Mouse (Mus musculus): Measurements from ENCODE around the gene Creb5.
"Not testable (repeated sequence)": the region's sequence is repeated elsewhere in the genome, so short reads cannot be mapped to it uniquely, and the experiment has no call there.

The Creb5 gene

DNA sequence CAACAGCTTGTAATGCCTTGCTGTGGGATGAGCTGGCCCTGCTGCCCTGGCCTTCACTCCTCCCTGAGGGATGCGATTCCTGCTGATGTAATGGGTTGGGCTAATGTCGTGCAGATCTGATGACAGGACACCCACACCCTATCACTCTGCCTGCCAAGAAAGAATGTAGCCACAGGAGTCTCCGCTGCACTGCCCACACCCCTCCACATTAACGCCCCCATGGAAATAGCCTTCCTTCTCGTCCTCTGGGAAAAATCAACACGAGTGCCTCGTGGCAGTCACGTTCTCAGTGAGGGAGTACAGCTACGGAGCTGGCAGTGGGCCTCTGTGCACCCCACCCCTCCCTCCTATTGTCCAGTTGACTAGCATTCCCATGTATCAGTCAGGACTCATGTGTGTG, 50.3 kb downstream of the Creb5 start:
- no peak for DNase-seq

DNA sequence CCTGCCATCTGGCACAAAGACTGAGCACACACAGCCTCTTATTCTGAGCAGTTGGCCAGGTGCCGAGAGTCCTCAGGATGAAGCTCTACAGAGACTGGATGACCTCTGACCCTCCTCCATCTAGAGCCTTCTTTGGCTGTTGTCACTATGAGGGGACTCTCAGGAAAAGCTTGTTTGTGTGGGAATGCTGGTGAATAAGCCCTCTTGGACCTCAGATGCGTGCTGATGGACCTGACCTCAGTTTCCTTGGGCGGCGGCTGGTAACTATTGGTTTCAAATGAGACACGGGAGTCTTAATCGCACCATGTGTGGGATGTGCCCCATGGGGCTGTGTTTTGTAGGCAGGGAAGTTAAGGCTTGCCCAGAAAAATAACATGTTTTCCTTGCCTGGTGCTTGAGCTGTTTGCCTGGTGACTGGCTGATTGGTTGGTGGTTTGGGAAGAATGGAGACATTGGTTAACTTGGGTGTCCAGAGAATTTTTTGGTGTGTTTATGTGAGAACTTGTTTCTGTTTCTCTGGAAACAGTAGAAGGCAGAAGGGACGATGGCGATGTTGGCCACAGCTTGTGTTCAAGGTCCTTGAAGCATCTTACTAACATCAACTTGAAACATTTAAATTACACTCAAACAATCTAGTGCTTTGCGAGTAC, 65.4 kb downstream of the Creb5 start:
- DNase-seq, result no peak

DNA sequence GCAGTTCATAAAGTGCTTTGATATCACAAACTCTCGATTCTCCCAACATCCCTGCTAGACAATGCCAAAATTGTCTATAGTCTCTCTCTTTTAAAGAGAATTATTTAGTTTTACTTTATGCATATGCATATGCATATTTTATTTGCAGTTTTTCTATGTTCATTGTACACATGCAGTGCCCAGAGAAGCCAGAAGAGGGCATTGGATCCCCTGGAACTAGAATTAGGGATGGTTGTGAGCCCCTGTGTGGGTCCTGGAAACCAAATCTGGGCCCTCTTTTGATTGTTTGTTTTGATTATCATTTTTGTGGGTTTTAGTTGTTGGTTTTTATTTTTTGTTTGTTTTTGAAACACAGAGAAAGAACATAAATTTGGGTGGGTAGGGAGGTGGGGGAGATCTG, 69.3 kb downstream of the Creb5 start:
- no peak for DNase-seq

DNA sequence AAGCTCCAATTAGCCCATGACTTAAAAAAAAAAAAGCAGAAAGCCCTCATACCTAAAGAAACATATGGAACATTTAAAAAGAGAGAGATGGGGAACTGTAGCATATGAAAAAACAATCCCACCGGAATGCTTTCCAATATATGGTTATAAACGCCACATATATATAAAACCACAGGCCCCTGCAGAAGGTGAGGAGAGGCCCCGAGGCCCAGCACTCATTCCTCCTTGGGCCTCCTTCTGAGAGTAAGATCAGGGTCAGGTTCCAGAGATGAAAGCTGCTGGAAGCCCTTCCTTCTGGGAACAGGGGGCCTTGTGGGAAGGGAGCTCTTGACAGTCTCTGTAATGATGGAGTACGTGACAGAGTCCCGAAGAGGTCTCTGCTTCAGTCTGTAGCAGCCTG, 76.5 kb downstream of the Creb5 start:
- DNase-seq, result no peak

DNA sequence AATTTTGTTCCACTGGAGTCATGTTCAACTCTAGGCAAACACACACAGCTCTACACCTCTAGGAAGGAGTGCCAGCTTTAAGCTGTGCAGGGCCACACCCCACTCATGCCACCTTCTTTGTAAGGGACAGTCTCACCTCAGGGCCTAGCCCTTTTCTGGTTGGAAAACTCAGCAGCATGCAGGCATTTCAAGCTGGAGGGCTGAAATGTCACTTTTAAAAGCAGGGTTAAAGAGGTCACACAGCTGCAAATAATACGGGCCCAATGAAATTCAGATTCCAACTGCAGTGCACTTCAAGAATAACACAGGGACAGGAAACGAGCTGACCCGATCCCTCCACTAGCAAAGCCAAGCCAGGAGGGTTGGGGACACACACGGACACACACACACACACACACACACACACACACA, 76.9 kb downstream of the Creb5 start:
- no peak for DNase-seq

DNA sequence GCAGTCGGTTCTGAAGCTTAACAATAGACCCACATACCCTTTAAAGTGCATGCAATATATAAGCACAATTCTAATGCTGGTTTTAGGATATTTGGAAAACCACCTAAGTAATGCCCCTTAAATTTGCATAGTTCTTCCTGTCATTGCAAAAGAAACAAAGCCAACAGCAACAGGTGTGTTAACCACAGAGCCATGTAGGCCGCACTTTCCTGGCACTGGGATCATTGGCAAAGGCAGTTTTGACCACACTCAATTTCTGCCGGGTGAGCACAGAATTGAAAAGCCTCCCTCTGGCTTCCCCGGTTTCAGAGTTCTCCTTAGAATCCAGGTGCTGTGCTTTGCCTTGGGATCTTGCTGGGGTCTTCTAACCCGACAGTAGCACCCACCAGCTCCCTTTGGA, 82.1 kb downstream of the Creb5 start:
- DNase-seq, result no peak

DNA sequence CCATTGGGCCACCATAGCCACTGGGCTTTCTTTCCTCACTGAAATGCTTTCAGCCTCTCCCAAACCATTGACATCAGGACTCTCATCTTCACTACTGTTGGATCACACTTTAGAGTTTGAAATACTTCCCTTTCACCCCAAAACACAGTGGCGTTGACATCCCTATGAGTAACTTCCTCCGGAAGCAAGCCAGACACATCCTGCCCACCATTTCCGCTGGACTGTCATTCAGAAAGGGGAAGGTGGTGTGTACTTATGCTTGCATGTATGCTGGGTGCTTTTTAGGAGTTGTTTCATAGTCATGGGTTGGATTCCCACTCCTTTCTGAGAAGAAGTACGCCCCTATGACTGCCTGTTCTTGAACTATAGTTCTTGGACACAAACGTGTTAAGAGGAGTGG, 82.9 kb downstream of the Creb5 start:
- DNase-seq, result no peak

DNA sequence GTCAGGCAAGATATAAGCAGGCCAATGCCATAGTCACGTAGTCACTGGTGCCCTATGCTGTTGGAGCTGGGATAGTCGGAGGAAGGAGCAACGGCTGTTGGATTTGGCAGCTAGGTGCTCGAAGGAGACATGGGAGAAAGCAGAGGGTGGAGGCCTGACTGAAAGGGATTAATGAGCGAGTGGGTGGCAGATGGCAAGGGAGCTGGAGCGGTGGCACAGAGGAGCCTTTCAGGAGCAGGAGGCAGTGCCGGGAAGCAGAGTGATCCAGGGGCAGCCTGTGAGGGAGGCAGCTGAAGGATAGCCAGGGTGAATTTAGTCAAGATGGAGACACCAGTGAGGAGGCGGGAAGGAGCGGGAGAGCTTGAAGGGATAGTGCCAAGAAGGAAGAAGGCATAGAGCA, 84.9 kb downstream of the Creb5 start:
- DNase-seq, result no peak

DNA sequence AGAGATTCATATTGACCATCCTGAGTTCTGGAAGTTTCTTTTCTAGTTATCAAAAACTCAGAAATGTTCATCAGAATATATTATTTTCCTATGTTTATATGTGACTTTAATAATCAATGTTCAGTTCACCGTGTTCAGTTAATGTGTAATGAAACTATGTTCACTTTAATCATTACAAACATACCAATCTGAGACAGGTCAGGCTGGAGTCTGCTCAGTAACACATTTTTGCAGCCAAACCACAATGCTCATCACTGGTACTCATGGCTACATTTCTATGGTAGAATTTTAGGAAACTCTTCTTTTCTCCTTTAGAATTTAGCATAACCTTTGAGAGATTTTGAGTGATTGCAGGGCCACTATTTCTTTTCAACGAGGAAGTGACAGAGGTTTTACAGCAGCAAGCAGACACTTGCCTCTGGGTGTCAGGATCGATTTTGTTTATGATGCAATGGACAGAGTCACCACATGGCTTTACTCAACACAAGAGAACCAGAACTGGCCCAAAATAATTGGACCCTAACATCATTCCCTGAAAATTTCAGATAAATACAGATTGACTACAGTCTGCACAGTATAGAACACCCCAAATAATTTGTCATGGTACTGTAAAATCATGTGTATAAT, 87.4 kb downstream of the Creb5 start:
- DNase-seq, result no peak

DNA sequence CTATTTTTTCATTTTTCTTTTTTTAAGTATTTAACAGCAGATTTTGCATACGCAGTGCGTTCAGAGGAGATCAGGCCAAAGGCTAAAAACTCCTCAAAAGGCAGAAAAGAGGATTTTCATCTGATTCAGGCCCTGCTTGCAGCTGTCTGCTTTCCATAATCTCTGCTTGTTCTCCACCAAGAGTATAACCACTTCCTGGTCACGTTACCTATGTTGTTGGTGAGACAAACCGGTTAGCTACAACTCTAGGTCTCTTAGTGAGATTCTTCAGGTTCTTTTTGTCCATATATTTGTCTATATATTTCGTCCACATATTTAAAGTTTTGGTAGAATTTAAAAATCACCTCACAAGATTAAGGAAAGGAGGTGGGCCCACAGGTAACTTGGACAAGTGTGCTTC, 102.2 kb downstream of the Creb5 start:
- no peak for DNase-seq

DNA sequence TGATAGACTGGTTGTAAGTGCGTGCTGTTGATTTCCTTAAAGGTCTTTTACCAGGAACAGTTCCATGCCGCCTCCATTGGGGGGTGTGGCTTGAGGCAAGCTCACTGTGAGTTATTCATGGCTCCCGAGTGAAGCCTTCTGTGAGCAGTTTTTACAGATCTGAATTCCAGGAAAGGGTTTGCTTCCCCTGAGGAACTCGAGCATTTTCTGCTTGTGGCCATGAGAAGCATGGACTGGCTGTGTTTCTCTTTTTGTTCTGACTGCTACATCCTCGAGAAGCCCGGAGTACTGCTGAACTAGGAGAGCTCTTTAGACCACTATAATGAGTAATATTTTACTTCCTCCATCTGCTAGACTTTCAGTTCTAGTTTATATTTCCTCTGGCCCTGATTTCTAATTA, 103.3 kb downstream of the Creb5 start:
- DNase-seq, result peak; percentile 11

DNA sequence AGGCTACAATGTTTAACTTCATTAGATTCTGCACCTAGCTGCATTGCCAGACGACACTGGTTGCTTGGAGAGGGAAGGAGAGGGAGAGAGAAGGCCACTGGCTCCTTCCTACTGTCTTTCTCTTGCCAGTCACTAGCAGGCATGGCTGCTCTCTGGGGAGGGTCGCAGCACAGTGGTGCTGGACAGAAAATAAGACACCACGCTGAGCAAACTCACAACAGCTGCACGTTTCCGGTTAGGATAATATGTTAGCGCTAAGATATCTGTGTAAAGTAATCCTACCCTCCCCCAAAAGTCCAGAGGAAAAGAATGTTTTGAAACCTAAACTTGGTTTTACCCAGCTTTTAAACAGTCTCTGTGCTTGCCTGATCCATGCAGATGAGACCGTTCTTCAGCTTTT, 107.0 kb downstream of the Creb5 start:
- no peak for DNase-seq

DNA sequence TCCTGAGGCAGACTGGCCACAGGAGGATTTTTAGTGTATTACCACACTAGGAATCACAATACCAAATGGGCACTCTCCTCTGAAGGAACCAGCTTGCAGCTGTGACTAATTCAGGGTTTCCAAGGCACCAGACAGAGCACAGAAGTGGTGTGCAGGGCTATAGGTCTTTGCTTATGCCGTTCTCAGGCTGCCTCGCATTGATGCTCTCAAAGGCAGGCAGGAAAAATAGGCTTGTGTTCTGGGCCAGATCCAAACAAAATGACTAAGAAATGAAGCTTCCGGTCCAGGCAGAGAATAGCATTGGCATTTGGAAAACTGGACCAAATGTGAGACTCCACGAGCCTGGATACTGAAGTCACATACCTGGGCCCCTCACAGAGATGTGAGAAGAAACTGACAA, 108.1 kb downstream of the Creb5 start:
- DNase-seq, result no peak

DNA sequence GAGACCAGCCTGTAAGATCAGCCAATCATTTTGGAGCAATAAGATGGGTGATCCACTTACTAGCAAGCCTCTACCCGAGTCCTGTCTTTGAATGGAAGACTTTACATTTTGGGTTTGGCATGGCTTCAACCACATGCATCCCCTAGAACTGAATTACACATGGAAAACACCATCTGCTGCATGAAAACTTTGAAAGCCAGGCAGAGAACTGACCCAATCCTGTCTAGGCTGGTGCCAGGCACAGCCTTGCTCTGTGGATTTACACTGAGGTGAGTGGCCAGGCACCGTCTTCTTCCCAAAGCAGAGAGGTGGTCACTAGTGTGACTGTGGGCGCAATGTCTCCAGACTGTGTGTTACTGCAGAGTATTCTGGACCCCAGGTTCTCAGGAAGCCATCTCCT, 109.4 kb downstream of the Creb5 start:
- DNase-seq, result no peak

DNA sequence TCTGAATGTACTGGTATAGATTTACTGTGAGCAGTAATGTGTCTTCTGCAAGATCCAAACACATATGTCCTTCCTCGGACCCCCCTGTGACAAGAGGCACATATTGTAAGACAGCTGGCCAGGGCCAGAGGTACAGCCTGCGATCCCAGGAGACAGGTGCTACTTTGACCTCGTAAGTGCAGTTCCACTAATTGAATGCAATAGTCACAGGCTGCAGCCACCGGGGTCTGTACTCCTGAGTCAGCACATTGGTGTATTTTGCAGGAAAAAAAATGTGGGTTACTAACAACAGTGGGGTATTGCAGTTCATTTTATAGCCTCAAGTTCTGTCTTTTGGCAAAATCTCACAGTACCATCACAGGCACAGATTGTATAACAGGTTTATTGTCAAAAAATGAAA, 110.7 kb downstream of the Creb5 start:
- DNase-seq, result no peak

DNA sequence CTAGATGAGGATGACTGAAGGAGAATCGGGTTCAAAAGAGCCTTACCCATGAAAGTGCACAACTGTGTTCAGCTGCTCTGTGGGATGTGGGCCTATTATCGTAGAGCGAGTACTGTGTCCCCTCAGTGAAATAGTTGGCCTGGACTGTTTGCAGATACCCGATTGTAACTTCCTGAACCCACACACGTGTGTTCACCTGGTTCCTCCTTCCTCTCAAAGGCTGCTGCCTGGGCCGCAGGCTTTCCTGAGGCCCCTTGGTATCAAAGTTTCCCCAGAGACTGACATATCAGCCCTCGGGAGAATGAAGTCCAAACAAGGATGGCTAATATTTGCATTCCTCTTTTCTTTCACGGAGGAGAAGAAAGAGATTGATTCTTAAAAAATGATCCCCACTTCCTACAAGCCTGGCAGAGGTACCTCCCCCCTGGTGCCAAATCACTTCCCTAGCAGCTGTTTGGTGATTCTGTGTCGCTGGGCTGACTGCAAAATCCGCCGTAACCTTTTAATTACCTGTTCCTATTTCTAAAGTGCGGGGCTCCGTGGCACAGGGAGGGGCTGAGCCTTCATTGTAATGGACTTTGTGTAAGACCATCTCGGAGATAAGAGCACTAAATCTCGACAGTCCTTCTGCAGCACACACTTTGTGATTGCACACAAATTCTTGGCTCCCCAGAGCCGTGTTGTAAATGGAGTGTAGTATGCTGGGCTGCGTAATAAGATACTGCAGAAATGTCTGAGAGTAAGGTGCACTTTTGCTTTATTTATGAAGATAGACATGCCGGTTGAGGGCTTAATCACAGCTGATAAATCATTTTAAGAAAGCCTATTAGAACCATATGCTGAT, 111.4 kb downstream of the Creb5 start:
- no peak for DNase-seq

DNA sequence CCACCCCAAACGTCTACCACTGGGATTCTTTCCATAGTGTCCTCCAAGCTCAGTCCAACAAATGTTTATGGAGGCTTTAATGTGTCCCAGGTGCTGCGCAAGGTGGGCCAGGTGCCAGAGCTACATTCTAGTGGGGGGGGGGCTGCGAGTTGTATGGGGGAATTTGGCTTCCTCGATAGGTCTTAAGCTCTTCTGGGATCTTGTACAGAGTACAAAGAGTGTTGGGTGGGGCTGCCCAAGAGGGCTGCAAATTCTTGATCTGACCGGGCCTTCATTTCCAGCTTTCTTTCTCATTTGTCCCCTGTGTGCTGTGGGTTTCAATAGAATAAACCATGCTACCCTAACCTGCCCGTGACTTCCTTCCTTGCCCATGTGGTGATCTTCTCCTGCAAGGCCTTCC, 114.3 kb downstream of the Creb5 start:
- DNase-seq, result no peak

DNA sequence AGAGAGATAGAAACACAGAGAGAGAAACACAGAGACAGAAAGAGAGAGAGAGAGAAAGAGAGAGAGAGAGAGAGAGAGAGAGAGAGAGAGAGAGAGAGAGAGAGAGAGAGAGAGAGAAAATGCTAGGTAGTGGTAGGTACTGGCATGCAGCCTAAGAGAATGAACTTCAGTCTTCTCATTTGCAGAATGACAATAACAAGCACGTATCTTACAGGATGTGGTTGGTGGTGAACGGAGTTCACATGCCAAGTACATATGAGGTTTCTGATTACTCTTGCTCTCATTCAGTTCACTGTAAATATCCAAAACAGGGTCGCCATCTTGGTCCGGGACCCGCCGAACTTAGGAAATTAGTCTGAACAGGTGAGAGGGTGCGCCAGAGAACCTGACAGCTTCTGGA, 115.5 kb downstream of the Creb5 start:
- not testable (repeated sequence) for DNase-seq

DNA sequence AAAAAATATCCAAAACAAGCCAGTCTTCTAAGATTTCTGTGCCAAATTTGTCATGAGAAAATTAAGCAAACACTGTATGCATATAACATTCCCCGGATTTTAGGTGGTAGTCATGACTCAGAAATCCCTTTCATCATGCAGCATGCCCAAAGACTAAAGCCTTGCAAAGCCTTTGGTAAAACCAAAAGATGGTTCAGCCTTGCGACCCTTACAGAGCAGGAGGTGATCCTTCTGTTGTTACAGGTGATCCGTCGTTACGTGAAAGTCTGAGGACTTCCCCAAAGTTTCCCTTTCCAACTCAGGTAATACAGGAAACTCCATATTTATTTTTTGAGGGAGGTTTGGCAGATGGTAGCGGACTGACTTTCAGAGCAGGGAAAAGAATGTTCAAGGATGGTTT, 122.1 kb downstream of the Creb5 start:
- no peak for DNase-seq

DNA sequence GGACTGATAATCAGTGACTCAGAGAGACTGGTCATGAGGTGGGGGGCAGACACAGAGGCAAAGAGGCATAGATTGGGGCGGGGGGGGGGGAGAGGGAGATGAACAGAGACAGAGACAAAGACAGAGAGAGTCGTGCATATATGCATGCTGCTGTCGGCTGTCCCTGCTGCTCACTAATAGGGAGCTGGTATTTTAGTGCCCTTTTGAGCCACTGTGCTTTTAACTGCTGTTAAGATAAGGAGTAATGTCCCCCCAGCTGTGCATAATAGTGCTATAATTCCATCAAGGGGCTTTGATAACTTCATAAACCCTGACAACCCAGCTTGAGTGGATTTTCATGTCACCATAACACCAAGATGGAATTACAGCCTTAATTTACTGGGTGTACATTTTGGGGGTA, 134.3 kb downstream of the Creb5 start:
- no peak for DNase-seq

DNA sequence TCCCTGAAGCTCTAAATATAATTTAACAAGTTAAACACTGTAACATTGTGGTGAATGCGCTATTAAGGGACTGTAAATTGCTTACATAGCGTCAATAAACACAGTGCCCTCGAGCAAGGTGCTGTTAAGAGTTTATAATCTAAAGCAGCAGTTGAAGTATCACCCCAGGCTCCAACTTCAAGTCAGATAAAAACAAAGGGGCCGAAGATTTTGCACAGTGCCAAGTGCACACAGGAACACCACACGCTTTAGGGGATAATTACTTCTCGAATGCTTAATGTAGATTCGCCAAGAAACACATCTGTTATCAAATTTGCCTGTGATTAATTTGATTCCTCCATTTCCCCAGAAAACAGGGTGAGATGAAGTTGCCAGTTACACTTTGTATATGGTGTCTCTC, 142.3 kb downstream of the Creb5 start:
- DNase-seq, result no peak

DNA sequence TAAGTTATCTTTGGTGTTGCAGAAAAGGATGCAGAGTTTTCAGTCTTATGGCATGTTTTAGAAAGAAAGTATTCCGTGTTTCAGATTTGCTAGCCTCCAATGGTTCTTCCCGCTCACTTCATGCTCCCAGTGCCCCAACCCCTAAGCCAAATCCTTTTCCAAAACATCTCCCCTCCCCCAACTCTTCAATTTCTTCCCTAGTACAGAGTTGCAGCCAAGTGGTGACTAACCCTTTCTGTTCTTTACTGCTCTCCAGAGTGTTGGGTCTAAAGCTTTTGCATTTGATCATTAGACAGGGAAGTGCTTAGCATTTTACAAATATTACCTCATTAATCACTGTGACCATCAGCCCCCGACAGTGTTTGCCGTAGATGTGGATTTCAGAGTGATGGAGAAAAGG, 142.8 kb downstream of the Creb5 start:
- DNase-seq, result no peak

DNA sequence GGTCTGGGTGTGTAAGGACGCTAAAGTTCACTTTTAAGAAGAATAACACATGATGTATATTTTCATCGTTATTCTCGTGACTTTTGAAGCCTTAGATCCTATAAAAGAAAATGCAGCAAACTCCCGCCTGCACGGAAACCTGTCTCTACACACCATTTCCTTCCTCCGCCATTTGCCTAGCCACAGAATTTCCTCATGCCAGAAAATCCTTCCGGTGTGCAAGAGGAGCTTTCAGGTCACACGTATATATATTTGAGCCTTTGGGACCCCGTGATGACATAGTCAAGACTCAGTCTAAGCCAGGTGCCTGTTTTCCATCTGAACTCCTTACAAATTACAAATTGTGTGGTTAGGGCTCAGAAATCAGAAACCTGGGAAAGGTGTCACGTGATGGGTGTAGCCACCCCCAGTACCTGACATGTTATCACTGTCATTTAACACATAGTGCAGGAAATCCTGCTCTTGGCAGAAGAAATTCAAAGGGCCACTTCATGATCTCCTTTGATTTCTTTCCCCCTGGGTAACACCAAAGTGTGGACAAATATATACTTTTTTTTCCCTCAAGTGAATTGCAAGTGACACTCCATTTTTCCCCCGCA, 158.9 kb downstream of the Creb5 start:
- DNase-seq, result no peak

DNA sequence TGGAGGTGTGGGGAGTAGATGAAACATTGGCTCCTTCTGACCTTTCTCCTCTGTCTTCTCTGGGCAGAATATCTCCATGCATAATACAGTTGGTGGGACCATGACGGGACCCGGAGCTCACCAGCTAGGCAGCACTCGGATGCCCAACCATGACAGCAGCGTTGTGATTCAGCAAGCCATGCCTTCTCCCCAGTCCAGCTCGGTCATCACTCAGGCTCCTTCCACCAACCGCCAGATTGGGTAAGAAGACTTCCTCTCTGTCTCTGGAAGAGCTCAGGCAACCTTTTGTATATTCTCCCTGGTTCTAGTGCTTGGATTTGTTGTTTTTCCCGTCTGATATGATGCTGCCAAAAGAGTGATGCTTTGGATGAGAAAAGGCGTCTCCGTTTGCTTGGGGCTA, 160.4 kb downstream of the Creb5 start:
- DNase-seq, result no peak

All from kidney, adult 18-20 months (tissue).